In genomic region chrX:53211756-53212483, GRCm38 (mm10) we compare ENCODE assay signal across 9 mouse cellular contexts. TPM values are rescaled to one million over a fixed set of nuclear protein-coding genes. Genes with fewer than 3 reads are reported as not detected.
DNase-seq lines count a peak whose midpoint lies in the region; ATAC-seq lines count a peak whose summit lies in the region.
"Had no signal": no experiment of that assay in that cellular context is flagged by ENCODE, and none has a peak within 500 bp of the region (broad histone marks: within the 10 kb centered on the region; RNA-seq: fewer than 3 reads in every experiment).

No protein-coding gene starts in this region.

- no peaks in the 10 kb centered on the region for H3K9me3 ChIP-seq in embryonic facial prominence, embryonic 11.5 days (replicated peaks; ENCODE audit: control insufficient read depth, low read length)

- H3K9ac ChIP-seq in embryonic facial prominence, embryonic 11.5 days (replicated peaks; ENCODE audit: low read length), result no peak overlapping the region

- no peaks in the 10 kb centered on the region for H3K27me3 ChIP-seq in embryonic facial prominence, embryonic 11.5 days (ENCODE audit: control insufficient read depth, insufficient read depth, low read length)

- no peaks in the 10 kb centered on the region for H3K36me3 ChIP-seq in embryonic facial prominence, embryonic 11.5 days (replicated peaks; ENCODE audit: control insufficient read depth, insufficient read depth, low read depth, low read length)

- 0 out of 2 replicates have a peak, but pooled peaks have one; percentile 34 for ATAC-seq in embryonic facial prominence, embryonic 11.5 days (replicated peaks; ENCODE audit: insufficient number of reproducible peaks, low FRiP score, low TSS enrichment, low read depth)

- H3K4me2 ChIP-seq in embryonic facial prominence, embryonic 11.5 days (ENCODE audit: low read depth, low read length), result no peak overlapping the region

- peak; percentile 7 to 12 for DNase-seq in layer of hippocampus, adult 8-10 months (ENCODE audit: low spot score in 2 of 2)
- no peak for DNase-seq in layer of hippocampus, adult 18-20 months (ENCODE audit: low spot score in 2 of 2)
- DNase-seq in embryonic facial prominence, embryonic 11.5 days (ENCODE audit: low spot score), result no peak
- peak; percentile 20 to 44 for DNase-seq in heart, adult 9 months (ENCODE audit: low spot score in 2 of 2)
- peak; percentile 19 for DNase-seq in kidney, adult 18-20 months
- DNase-seq in lung, postnatal 14 days, result peak; percentile 53
- DNase-seq in telencephalon, adult 2 months (ENCODE audit: low read depth, low spot score), result peak; percentile 24
- DNase-seq in spleen, postnatal 10 days (ENCODE audit: low spot score in 2 of 2), result no peak

- no peak overlapping the region for H3K4me3 ChIP-seq in embryonic facial prominence, embryonic 11.5 days (ENCODE audit: low read depth, low read length)
- H3K4me3 ChIP-seq: erythroblast, embryonic 14.5 days had no signal

- H3K27ac ChIP-seq in embryonic facial prominence, embryonic 11.5 days (replicated peaks; ENCODE audit: low read depth, low read length), result no peak overlapping the region; the same call in 1 of the 2 replicates

- H3K4me1 ChIP-seq in embryonic facial prominence, embryonic 11.5 days (ENCODE audit: control insufficient read depth, insufficient read depth, low read length), result no peaks in the 10 kb centered on the region

- 58% methylated on average over 7 of the region's 7 CpGs for WGBS in embryonic facial prominence, embryonic 11.5 days

RNA-seq across cellular contexts. Expression of gene Plac1, which starts 28.0 kb away (rescaled TPM):
- not detected for total RNA-seq in layer of hippocampus, adult 8-10 months (2022)
- total RNA-seq in layer of hippocampus, adult 18-20 months (2021), result not detected
- 6.6 and 7.4 TPM in 2 replicates for polyA plus RNA-seq in embryonic facial prominence, embryonic 11.5 days (2014; fragmentation: Nextera tagmentation; extraction: Ambion mirVana)
- polyA plus RNA-seq: erythroblast, embryonic 14.5 days had no signal

RNA-seq across cellular contexts. Expression of gene Fam122b, which starts 57.7 kb away (rescaled TPM):
- 1 to 10 TPM; 3.5 to 4.5 (median 3.6) TPM for total RNA-seq in layer of hippocampus, adult 8-10 months (2022)
- 1 to 10 TPM; 2.6 to 3.4 TPM for total RNA-seq in layer of hippocampus, adult 18-20 months (2021)
- 10.6 and 12.6 TPM in 2 replicates for polyA plus RNA-seq in embryonic facial prominence, embryonic 11.5 days (2014; fragmentation: Nextera tagmentation; extraction: Ambion mirVana)

Comparison
In these comparisons a context has a peak if more than half of its experiments do, and no peak if none do; other contexts are left out.
1. DNase-seq: peak in layer of hippocampus, adult 8-10 months (2 of 2), heart, adult 9 months (2 of 2), kidney, adult 18-20 months (single experiment), lung, postnatal 14 days (single experiment) and telencephalon, adult 2 months (single experiment); none in layer of hippocampus, adult 18-20 months (0 of 2), embryonic facial prominence, embryonic 11.5 days (single experiment) and spleen, postnatal 10 days (0 of 2).